Mouse (Mus musculus) heart, embryonic 12.5 days (tissue): ENCODE results near the gene Ccdc54. TPM values are rescaled to one million over a fixed set of nuclear protein-coding genes. Genes with fewer than 3 reads are reported as not detected.

Experiments used
- ATAC-seq: fragments of 200-750 bp; cut with Nextera tagmentation; 2 replicates; pipeline ENCODE4 v1.8.0; 2017; ENCODE audit warnings: moderate TSS enrichment, moderate library complexity; ENCODE audit not compliant: insufficient number of reproducible peaks, low FRiP score
- H3K27ac ChIP-seq: fragments of 300-500 bp; sonication (generic); 2 replicates; pipeline ENCODE4 v1.5.1; 2016; ENCODE audit warnings: mild to moderate bottlenecking, moderate library complexity; ENCODE audit not compliant: poor library complexity, severe bottlenecking
- H3K27me3 ChIP-seq: fragments of 300-500 bp; sonication (generic); replicated peaks from 2 replicates; pipeline ENCODE4 v1.6.1; 2016; ENCODE audit warnings: mild to moderate bottlenecking, moderate library complexity
- H3K36me3 ChIP-seq: fragments of 300-500 bp; sonication (generic); 2 replicates; pipeline ENCODE4 v1.6.1; 2016; ENCODE audit warnings: mild to moderate bottlenecking, moderate library complexity
- H3K4me1 ChIP-seq: fragments of 300-500 bp; sonication (generic); replicated peaks from 2 replicates; pipeline ENCODE4 v1.6.1; 2016; ENCODE audit warnings: mild to moderate bottlenecking
- H3K4me2 ChIP-seq: fragments of 300-500 bp; sonication (generic); 2 replicates; pipeline ENCODE4 v1.6.1; 2016; ENCODE audit warnings: mild to moderate bottlenecking, moderate library complexity
- H3K4me3 ChIP-seq: fragments of 300-500 bp; sonication (generic); 2 replicates; pipeline ENCODE4 v1.5.1; 2016; ENCODE audit warnings: mild to moderate bottlenecking
- H3K9ac ChIP-seq: fragments of 300-500 bp; sonication (generic); 2 replicates; pipeline ENCODE4 v1.6.1; 2016; ENCODE audit warnings: mild to moderate bottlenecking, moderate library complexity
- H3K9me3 ChIP-seq: fragments of 300-500 bp; sonication (generic); replicated peaks from 2 replicates; pipeline ENCODE4 v1.6.1; 2016; ENCODE audit warnings: mild to moderate bottlenecking, moderate library complexity
- WGBS: fragments of 180-500 bp; shearing (Covaris S2); methylation state at CpG from one replicate; pipeline ENCODE4 v1.1.7; 2016; 5-methylcytosine and 5-hydroxymethylcytosine counted together
- polyA plus RNA-seq: library from polyadenylated mRNA; unstranded; fragments of >200 nt; fragmentation: Nextera tagmentation; extraction: Ambion mirVana; gene quantifications from 2 replicates; pipeline ENCODE4 v1.2.1, GENCODE M21; 2016

The Ccdc54 gene
- not detected in 2 replicates for polyA plus RNA-seq

DNA sequence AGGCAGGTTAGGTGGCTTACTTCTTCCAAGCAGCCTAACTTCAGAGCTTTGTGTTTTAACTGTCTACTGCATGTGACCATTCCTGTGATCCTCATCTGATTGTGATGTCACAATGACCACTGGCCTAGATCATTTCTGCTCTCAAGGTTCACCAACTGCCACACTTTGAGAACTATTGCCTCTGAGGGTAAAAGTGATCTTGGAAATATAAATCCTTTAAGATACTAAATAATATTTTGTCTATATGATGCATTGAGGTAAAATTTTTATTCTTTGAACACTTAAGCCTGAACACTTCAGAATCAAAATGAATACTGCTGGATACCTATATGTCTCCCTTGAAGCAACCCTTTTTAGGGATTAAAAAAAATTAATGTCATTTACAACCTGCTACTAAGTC lies at the start of gene Ccdc54:
Gene Ccdc54, minus strand, starts transcription at position 101 of the 400 bp plus-strand sequence.
- ATAC-seq: no peak
- no peaks in the 10 kb centered on the region for H3K9me3 ChIP-seq
- no peak within 1 kb of the TSS for H3K4me2 ChIP-seq
- no peaks in the 10 kb centered on the region for H3K27me3 ChIP-seq
- no peak within 1 kb of the TSS for H3K27ac ChIP-seq
- no peaks in the 10 kb centered on the region for H3K36me3 ChIP-seq
- H3K9ac ChIP-seq: no peak within 1 kb of the TSS
- no peaks in the 10 kb centered on the region for H3K4me1 ChIP-seq
- no peak within 1 kb of the TSS for H3K4me3 ChIP-seq

DNA sequence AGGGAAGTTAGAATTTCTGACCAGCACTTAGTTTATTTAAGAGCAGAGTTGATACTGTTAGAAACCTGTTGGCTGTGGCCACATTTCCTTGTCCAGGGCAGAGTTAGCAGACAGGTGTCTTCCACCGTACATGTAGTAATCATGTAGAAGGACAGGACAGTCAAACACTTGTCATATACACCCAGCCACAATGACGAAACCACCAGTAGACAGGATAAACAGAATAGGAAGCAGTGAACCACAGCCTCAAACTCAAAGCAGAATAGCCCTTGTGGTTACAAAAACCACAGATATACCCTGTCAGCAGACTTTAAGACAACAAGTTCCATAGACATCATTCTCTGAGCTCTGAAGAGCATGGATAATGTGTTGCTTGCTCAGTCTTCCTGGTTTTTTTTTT lies 41.6 kb upstream of the Ccdc54 start:
- Histone ChIP-seq H3K4me3 (no peak overlapping the region), H3K27me3 (no peaks in the 10 kb centered on the region), H3K4me2 (no peak overlapping the region), H3K27ac (no peak overlapping the region), H3K4me1 (0 out of 2 replicates have a peak, but pooled peaks cover 4% of the 10 kb centered on the region), H3K9me3 (no peaks in the 10 kb centered on the region), H3K36me3 (no peaks in the 10 kb centered on the region), H3K9ac (no peak overlapping the region)
- WGBS: 63% methylated on average over 2 of the region's 2 CpGs
- ATAC-seq: no peak

DNA sequence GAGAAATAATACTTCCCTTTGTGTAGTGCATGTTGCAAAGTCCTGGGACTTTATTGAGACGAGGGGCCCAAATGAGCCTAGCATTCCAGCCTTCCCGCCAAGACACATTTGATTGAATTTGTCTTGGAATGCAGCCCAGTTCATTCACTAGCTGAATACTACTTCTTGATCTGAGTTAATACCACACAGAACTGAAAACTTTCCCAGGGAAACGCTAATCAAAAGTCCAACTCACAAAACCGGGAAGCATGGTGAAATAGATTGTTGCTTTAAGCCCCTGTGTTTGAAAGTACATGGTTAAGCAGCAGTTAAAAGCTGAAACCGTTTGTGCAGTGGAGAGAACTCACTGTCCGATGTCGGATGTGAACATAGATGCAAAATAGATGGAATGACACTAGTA lies 24.6 kb upstream of the Ccdc54 start:
- Histone ChIP-seq H3K27ac (no peak overlapping the region), H3K4me3 (no peak overlapping the region), H3K36me3 (no peaks in the 10 kb centered on the region), H3K9me3 (no peaks in the 10 kb centered on the region), H3K4me1 (no peaks in the 10 kb centered on the region), H3K27me3 (no peaks in the 10 kb centered on the region), H3K4me2 (no peak overlapping the region), H3K9ac (no peak overlapping the region)
- ATAC-seq: no peak
- WGBS: 66% methylated on average over 7 of the region's 7 CpGs

DNA sequence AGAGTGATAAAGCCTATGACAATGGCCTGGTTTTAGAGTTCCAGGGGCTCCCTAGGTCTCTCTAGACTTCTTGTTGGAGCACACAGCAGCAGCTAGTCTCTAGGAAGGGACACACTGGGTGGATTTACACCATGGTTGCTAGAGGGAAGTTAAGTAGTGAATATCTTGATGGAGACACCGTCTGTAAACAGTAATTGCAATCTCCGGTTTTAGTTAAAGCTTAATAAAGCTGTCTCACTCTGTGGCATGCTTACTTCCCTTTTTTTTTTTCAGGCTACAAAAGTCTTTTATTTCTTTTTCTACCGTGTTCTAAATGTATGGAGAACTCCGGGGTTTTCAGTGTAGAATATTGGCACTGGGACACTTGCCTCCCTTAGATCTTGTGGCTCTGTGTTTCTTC lies 22.0 kb upstream of the Ccdc54 start:
- Histone ChIP-seq H3K4me3 (no peak overlapping the region), H3K27me3 (no peaks in the 10 kb centered on the region), H3K27ac (no peak overlapping the region), H3K9me3 (no peaks in the 10 kb centered on the region), H3K4me1 (no peaks in the 10 kb centered on the region), H3K9ac (no peak overlapping the region), H3K36me3 (no peaks in the 10 kb centered on the region), H3K4me2 (no peak overlapping the region)
- ATAC-seq: no peak
- WGBS: 74% methylated on average over 4 of the region's 4 CpGs

DNA sequence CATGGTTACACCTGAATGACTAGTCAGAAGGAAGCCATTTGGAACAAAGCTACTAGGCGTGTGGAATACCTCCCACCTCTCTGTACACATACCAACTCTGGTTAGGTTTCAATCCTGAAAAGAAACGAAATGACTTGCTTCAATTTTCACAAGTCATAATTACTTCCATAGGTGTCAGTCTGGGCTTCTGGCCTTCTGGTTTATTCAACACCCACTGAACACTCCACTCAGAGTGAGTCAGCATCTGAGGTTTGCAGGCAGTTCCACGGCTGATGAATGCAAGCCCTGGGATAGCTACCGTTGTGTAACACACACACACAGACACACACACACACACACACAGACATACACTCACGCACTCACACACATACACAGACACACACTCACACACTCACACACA lies 19.6 kb upstream of the Ccdc54 start:
- Histone ChIP-seq H3K36me3 (no peaks in the 10 kb centered on the region), H3K9me3 (no peaks in the 10 kb centered on the region), H3K27me3 (no peaks in the 10 kb centered on the region), H3K4me1 (no peaks in the 10 kb centered on the region), H3K4me2 (no peak overlapping the region), H3K9ac (no peak overlapping the region), H3K4me3 (no peak overlapping the region), H3K27ac (no peak overlapping the region)
- WGBS: 78% methylated on average over 5 of the region's 5 CpGs
- no peak for ATAC-seq

DNA sequence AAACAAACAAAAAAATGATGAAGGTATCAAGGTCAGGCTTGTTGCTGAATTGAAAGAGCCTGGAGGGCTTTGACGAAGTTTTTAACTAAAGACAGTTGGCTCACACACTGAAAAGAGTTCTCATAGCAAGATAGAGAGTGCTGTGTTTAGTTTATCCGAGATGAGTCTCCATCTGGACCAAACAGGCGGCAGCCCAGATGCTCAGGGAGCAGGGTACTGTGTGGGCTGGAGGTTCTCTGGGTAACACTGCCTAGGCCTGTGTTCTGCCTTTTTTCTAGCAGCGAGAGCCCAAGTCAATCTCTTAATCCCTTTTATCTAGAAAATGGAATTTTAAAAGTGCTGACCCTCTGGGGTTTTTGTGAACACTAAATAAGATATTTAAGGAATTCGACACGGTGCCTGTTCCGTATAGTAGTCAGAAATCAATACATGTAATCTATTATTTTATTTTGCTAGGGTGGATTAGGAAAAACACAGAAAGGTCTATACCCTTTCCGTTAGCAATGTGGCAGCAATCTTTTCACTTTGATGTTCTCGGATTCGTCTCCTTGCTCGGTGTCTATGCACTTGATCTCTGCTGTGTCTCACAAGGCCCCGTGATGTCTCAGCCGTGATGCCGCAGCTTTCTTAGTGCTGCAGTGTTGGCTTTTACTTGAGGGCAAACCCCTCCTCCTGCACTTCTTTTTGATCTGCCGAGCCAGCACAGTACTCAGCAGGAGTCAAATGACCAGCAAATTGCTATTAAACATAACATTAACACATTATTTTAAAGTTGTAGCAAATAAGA lies 17.0 kb upstream of the Ccdc54 start:
- Histone ChIP-seq H3K27me3 (no peaks in the 10 kb centered on the region), H3K9me3 (no peaks in the 10 kb centered on the region), H3K9ac (no peak overlapping the region), H3K4me3 (no peak overlapping the region), H3K36me3 (no peaks in the 10 kb centered on the region), H3K4me2 (no peak overlapping the region), H3K4me1 (no peaks in the 10 kb centered on the region), H3K27ac (no peak overlapping the region)
- no peak for ATAC-seq
- 39% methylated on average over 15 of the region's 15 CpGs for WGBS

- no peak for ATAC-seq
- Histone ChIP-seq H3K4me2 (no peak overlapping the region), H3K9me3 (no peaks in the 10 kb centered on the region)
Measured at GRCm38 (mm10) chr16:50604826-50605225, 13.9 kb upstream of the Ccdc54 start.

GRCm38 (mm10) chr16:50601947-50602346 lies 11.0 kb upstream of the Ccdc54 start:
- H3K4me2 ChIP-seq: peak overlapping the region; percentile 38; the same call in 1 of the 2 replicates
- no peaks in the 10 kb centered on the region; the same call in 1 of the 2 replicates for H3K4me1 ChIP-seq
- 32% methylated on average over 3 of the region's 3 CpGs for WGBS
- H3K9ac ChIP-seq: no peak overlapping the region
- H3K27me3 ChIP-seq: no peaks in the 10 kb centered on the region
- no peaks in the 10 kb centered on the region for H3K9me3 ChIP-seq
- no peaks in the 10 kb centered on the region for H3K36me3 ChIP-seq
- no peak overlapping the region for H3K27ac ChIP-seq
- no peak overlapping the region for H3K4me3 ChIP-seq
- ATAC-seq: no peak

More at GRCm38 (mm10) chr16:50604826-50605225, 13.9 kb upstream of the Ccdc54 start:
- no peak overlapping the region for H3K9ac ChIP-seq
- H3K36me3 ChIP-seq: no peaks in the 10 kb centered on the region
- WGBS: 42% methylated on average over 11 of the region's 11 CpGs
- H3K27ac ChIP-seq: no peak overlapping the region
- H3K27me3 ChIP-seq: no peaks in the 10 kb centered on the region
- no peak overlapping the region for H3K4me3 ChIP-seq
- no peaks in the 10 kb centered on the region; the same call in 1 of the 2 replicates for H3K4me1 ChIP-seq

DNA sequence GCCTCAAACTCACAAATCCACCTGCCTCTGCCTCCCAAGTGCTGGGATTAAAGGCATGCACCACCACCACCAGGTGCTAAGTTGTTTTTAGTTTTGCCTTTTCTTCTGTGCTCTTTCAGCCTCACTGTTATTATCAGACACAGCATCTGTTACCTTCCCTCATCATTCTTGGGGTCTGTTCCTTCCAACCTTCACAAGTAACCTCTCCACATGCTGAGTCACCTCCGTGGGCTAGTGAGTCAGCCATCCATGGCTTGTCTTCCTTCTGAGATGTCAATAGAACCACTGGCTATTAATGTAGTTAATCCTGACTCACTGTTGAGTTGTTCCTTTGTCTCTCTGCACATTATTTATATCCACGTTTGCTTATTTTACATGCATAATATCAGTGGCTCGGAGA lies 9.7 kb upstream of the Ccdc54 start:
- Histone ChIP-seq H3K9me3 (no peaks in the 10 kb centered on the region), H3K27ac (no peak overlapping the region), H3K4me3 (no peak overlapping the region), H3K27me3 (no peaks in the 10 kb centered on the region), H3K4me2 (no peak overlapping the region), H3K36me3 (no peaks in the 10 kb centered on the region), H3K4me1 (no peaks in the 10 kb centered on the region; the same call in 1 of the 2 replicates), H3K9ac (no peak overlapping the region)
- ATAC-seq: no peak
- WGBS: 78% methylated on average over 3 of the region's 3 CpGs

GRCm38 (mm10) chr16:50596679-50597078 lies 5.7 kb upstream of the Ccdc54 start:
- H3K27ac ChIP-seq: no peak overlapping the region
- H3K9me3 ChIP-seq: no peaks in the 10 kb centered on the region
- H3K36me3 ChIP-seq: no peaks in the 10 kb centered on the region
- no peak for ATAC-seq
- H3K4me3 ChIP-seq: no peak overlapping the region
- H3K27me3 ChIP-seq: no peaks in the 10 kb centered on the region
- 67% methylated on average over 6 of the region's 6 CpGs for WGBS
- H3K4me2 ChIP-seq: no peak overlapping the region
- H3K4me1 ChIP-seq: no peaks in the 10 kb centered on the region; the same call in 1 of the 2 replicates
- H3K9ac ChIP-seq: no peak overlapping the region

DNA sequence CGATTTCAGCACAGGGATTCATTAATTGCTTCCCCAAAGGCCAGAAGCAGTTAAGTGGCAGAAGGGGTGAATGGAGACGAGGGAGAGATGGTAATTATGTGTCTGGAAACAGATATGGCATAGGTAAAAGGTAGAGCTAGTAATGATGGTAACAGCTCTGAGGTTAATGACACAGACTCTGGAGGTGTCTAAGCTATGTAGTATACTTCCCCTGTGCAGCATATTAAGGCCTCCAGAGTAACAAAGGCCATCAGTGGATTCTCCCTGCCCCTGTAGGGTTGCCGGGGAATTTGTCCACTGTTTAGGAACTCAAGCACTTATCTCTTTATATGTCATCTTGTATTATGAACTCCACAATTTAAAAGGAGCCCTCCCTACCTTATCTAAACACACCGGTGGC lies 5.2 kb upstream of the Ccdc54 start:
- Histone ChIP-seq H3K9ac (no peak overlapping the region), H3K27ac (no peak overlapping the region), H3K9me3 (no peaks in the 10 kb centered on the region), H3K36me3 (no peaks in the 10 kb centered on the region), H3K4me1 (no peaks in the 10 kb centered on the region), H3K27me3 (no peaks in the 10 kb centered on the region), H3K4me3 (no peak overlapping the region), H3K4me2 (no peak overlapping the region)
- ATAC-seq: no peak
- 55% methylated on average over 4 of the region's 4 CpGs for WGBS

- no peak for ATAC-seq
- 93% methylated on average over 1 of the region's 1 CpGs for WGBS
- no peaks in the 10 kb centered on the region for H3K9me3 ChIP-seq
- no peaks in the 10 kb centered on the region for H3K36me3 ChIP-seq
- no peak overlapping the region for H3K9ac ChIP-seq
- H3K4me1 ChIP-seq: no peaks in the 10 kb centered on the region
- H3K4me2 ChIP-seq: no peak overlapping the region
- H3K27me3 ChIP-seq: no peaks in the 10 kb centered on the region
- H3K4me3 ChIP-seq: no peak overlapping the region
- H3K27ac ChIP-seq: no peak overlapping the region
Measured at GRCm38 (mm10) chr16:50594876-50595275, 3.9 kb upstream of the Ccdc54 start.
